Mouse (Mus musculus) CH12.LX (cell line): ENCODE data around the gene Cd2bp2. TPM values are rescaled to one million over a fixed set of nuclear protein-coding genes. Genes with fewer than 3 reads are reported as not detected.

ENCODE experiments used
- DNase-seq: peaks from one replicate; pipeline ENCODE4 v3.0.0-alpha.2; 2013; ENCODE audit errors: extremely low read depth
- H3K27ac ChIP-seq: 2 replicates; pipeline ENCODE4 v1.5.1; 2012; ENCODE audit warnings: low read depth, mild to moderate bottlenecking, control low read depth, moderate library complexity; ENCODE audit not compliant: insufficient read depth
- H3K27me3 ChIP-seq: replicated peaks from 2 replicates; pipeline ENCODE3; 2012; ENCODE audit warnings: inconsistent platforms
- H3K36me3 ChIP-seq, 2 experiments: replicated peaks in 1 of 2; 2 replicates each; pipeline versions ENCODE3 to v1.6.1; 2012; ENCODE audit warnings: inconsistent platforms in 1 of 2, low read length in 1 of 2, mild to moderate bottlenecking in 1 of 2, mixed read lengths in 1 of 2, moderate library complexity in 1 of 2; ENCODE audit not compliant: control insufficient read depth in 1 of 2, insufficient read depth in 1 of 2
- H3K4me1 ChIP-seq, 2 experiments: 2 replicates each; pipeline ENCODE4 v1.6.1; 2012; ENCODE audit warnings: inconsistent platforms in 1 of 2, moderate library complexity in 1 of 2; ENCODE audit not compliant: insufficient read depth in 2 of 2, control insufficient read depth in 1 of 2
- H3K4me2 ChIP-seq: 2 replicates; pipeline ENCODE4 v1.6.1; 2012; ENCODE audit warnings: low read depth, mild to moderate bottlenecking, control low read depth; ENCODE audit not compliant: poor library complexity, insufficient read depth, severe bottlenecking
- H3K4me3 ChIP-seq, 3 experiments: fragments of 150-350 bp in 1 of 3; sonication (generic) in 1 of 3; replicated peaks in 1 of 3; 2 replicates each; pipeline versions ENCODE3 to v1.5.1; 2011 to 2012; ENCODE audit warnings: low read depth in 2 of 3, low read length in 2 of 3, mild to moderate bottlenecking in 2 of 3, moderate library complexity in 2 of 3, control low read depth in 1 of 3, improper control_type of control experiment in 1 of 3, inconsistent platforms in 1 of 3, mixed read lengths in 1 of 3; ENCODE audit not compliant: poor library complexity in 1 of 3
- H3K79me2 ChIP-seq: replicated peaks from 2 replicates; pipeline ENCODE4 v1.6.1; 2012; ENCODE audit warnings: mild to moderate bottlenecking, moderate library complexity; ENCODE audit not compliant: control insufficient read depth, poor library complexity, insufficient read depth, severe bottlenecking; ENCODE audit errors: extremely low read depth
- H3K9ac ChIP-seq: 2 replicates; pipeline ENCODE4 v1.6.1; 2012; ENCODE audit warnings: low read depth, mild to moderate bottlenecking, control low read depth, moderate library complexity; ENCODE audit not compliant: insufficient read depth
- H3K9me3 ChIP-seq: replicated peaks from 2 replicates; pipeline ENCODE3; 2012; ENCODE audit warnings: low read length, inconsistent platforms, mixed read lengths
- BHLHE40 ChIP-seq: IDR thresholded peaks from 2 replicates; pipeline ENCODE4 v1.6.1; 2011; ENCODE audit warnings: mild to moderate bottlenecking, low read depth, low read length, improper control_type of control experiment
- CHD1 ChIP-seq: IDR thresholded peaks from 2 replicates; pipeline ENCODE4 v1.6.1; 2012; ENCODE audit warnings: low read depth, low read length, improper control_type of control experiment, inconsistent platforms
- CHD2 ChIP-seq: IDR thresholded peaks from 2 replicates; pipeline ENCODE4 v1.6.1; 2011; ENCODE audit warnings: low read length, improper control_type of control experiment
- CTCF ChIP-seq, 2 experiments: IDR thresholded peaks in 1 of 2; conservative IDR thresholded peaks in 1 of 2; 2 replicates each; pipeline ENCODE4 v1.5.1; 2011 to 2012; ENCODE audit warnings: low read depth in 2 of 2, low read length in 2 of 2, improper control_type of control experiment in 1 of 2, inconsistent platforms in 1 of 2, mild to moderate bottlenecking in 1 of 2, moderate library complexity in 1 of 2
- E2F4 ChIP-seq: IDR thresholded peaks from 2 replicates; pipeline ENCODE4 v1.6.1; 2011; ENCODE audit warnings: low read depth, low read length, improper control_type of control experiment; ENCODE audit not compliant: insufficient replicate concordance
- ELF1 ChIP-seq: IDR thresholded peaks from 2 replicates; pipeline ENCODE4 v1.6.1; 2014; ENCODE audit warnings: low read depth, mild to moderate bottlenecking, inconsistent platforms, low read length, improper control_type of control experiment
- EP300 ChIP-seq: IDR thresholded peaks from 2 replicates; pipeline ENCODE4 v1.6.1; 2011; ENCODE audit warnings: low read length, improper control_type of control experiment
- ETS1 ChIP-seq: conservative IDR thresholded peaks from 2 replicates; pipeline ENCODE4 v1.6.1; 2012; ENCODE audit warnings: low read depth, mild to moderate bottlenecking, inconsistent platforms, low read length, improper control_type of control experiment, moderate library complexity
- GABPA ChIP-seq: IDR thresholded peaks from 2 replicates; pipeline ENCODE4 v1.6.1; 2012; ENCODE audit warnings: low read depth, low read length, improper control_type of control experiment, inconsistent platforms; ENCODE audit not compliant: insufficient replicate concordance
- HCFC1 ChIP-seq: IDR thresholded peaks from 2 replicates; pipeline ENCODE4 v1.6.1; 2012; ENCODE audit warnings: low read depth, mild to moderate bottlenecking, inconsistent platforms, low read length, improper control_type of control experiment
- IRF4 ChIP-seq: IDR thresholded peaks from 2 replicates; pipeline ENCODE4 v1.6.1; 2014; ENCODE audit warnings: low read depth, mild to moderate bottlenecking, inconsistent platforms, low read length, improper control_type of control experiment
- JUN ChIP-seq: IDR thresholded peaks from 2 replicates; pipeline ENCODE4 v1.6.1; 2011; ENCODE audit warnings: low read depth, mild to moderate bottlenecking, low read length, improper control_type of control experiment, moderate library complexity; ENCODE audit not compliant: insufficient read depth
- JUND ChIP-seq: conservative IDR thresholded peaks from 2 replicates; pipeline ENCODE4 v1.6.1; 2011; ENCODE audit warnings: low read depth, low read length, improper control_type of control experiment
- KAT2A ChIP-seq: IDR thresholded peaks from 2 replicates; pipeline ENCODE4 v1.6.1; 2012; ENCODE audit warnings: low read length, improper control_type of control experiment, inconsistent platforms; ENCODE audit not compliant: insufficient replicate concordance
- MAFK ChIP-seq: IDR thresholded peaks from 2 replicates; pipeline ENCODE4 v1.6.1; 2011; ENCODE audit warnings: low read length, improper control_type of control experiment; ENCODE audit not compliant: insufficient replicate concordance
- MAX ChIP-seq: IDR thresholded peaks from 2 replicates; pipeline ENCODE4 v1.6.1; 2011; ENCODE audit warnings: low read length, improper control_type of control experiment
- MAZ ChIP-seq: IDR thresholded peaks from 2 replicates; pipeline ENCODE4 v1.6.1; 2012; ENCODE audit warnings: low read depth, mild to moderate bottlenecking, inconsistent platforms, low read length, improper control_type of control experiment, moderate library complexity
- MEF2A ChIP-seq: IDR thresholded peaks from 2 replicates; pipeline ENCODE4 v1.6.1; 2014; ENCODE audit warnings: low read depth, mild to moderate bottlenecking, inconsistent platforms, low read length, improper control_type of control experiment, borderline replicate concordance
- MXI1 ChIP-seq: IDR thresholded peaks from 2 replicates; pipeline ENCODE4 v1.6.1; 2011; ENCODE audit warnings: mild to moderate bottlenecking, low read depth, low read length, improper control_type of control experiment
- MYC ChIP-seq: IDR thresholded peaks from 2 replicates; pipeline ENCODE4 v1.6.1; 2011; ENCODE audit warnings: low read depth, mild to moderate bottlenecking, improper control_type of control experiment, low read length
- NELFE ChIP-seq: IDR thresholded peaks from 2 replicates; pipeline ENCODE4 v1.6.1; 2011; ENCODE audit warnings: low read depth, low read length, improper control_type of control experiment
- PAX5 ChIP-seq: IDR thresholded peaks from 2 replicates; pipeline ENCODE4 v1.6.1; 2012; ENCODE audit warnings: low read length, inconsistent platforms, mixed read lengths
- POLR2A ChIP-seq: IDR thresholded peaks from 2 replicates; pipeline ENCODE4 v1.6.1; 2011; ENCODE audit warnings: low read depth, mild to moderate bottlenecking, improper control_type of control experiment, low read length
- POLR2AphosphoS2 ChIP-seq: IDR thresholded peaks from 2 replicates; pipeline ENCODE4 v1.6.1; 2011; ENCODE audit warnings: low read depth, low read length, improper control_type of control experiment
- RAD21 ChIP-seq: IDR thresholded peaks from 2 replicates; pipeline ENCODE4 v1.6.1; 2011; ENCODE audit warnings: low read depth, mild to moderate bottlenecking, low read length, improper control_type of control experiment, moderate library complexity
- RCOR1 ChIP-seq: conservative IDR thresholded peaks from 2 replicates; pipeline ENCODE4 v1.6.1; 2012; ENCODE audit warnings: low read depth, mild to moderate bottlenecking, inconsistent platforms, low read length, improper control_type of control experiment
- SIN3A ChIP-seq: IDR thresholded peaks from 2 replicates; pipeline ENCODE4 v1.6.1; 2012; ENCODE audit warnings: low read length, improper control_type of control experiment, inconsistent platforms
- SMC3 ChIP-seq: IDR thresholded peaks from 2 replicates; pipeline ENCODE4 v1.6.1; 2011; ENCODE audit warnings: low read depth, low read length, improper control_type of control experiment
- TBP ChIP-seq: conservative IDR thresholded peaks from 2 replicates; pipeline ENCODE4 v1.6.1; 2011; ENCODE audit warnings: low read depth, low read length, improper control_type of control experiment
- TCF12 ChIP-seq: IDR thresholded peaks from 2 replicates; pipeline ENCODE4 v1.6.1; 2014; ENCODE audit warnings: low read depth, mild to moderate bottlenecking, inconsistent platforms, low read length, improper control_type of control experiment
- UBTF ChIP-seq: IDR thresholded peaks from 2 replicates; pipeline ENCODE4 v1.6.1; 2012; ENCODE audit warnings: low read depth, mild to moderate bottlenecking, inconsistent platforms, low read length, improper control_type of control experiment, moderate library complexity
- USF1 ChIP-seq: IDR thresholded peaks from 2 replicates; pipeline ENCODE4 v1.6.1; 2014; ENCODE audit warnings: low read depth, mild to moderate bottlenecking, inconsistent platforms, low read length, improper control_type of control experiment
- USF2 ChIP-seq: conservative IDR thresholded peaks from 2 replicates; pipeline ENCODE4 v1.6.1; 2011; ENCODE audit warnings: low read depth, low read length, improper control_type of control experiment
- ZC3H11A ChIP-seq: IDR thresholded peaks from 2 replicates; pipeline ENCODE4 v1.6.1; 2012; ENCODE audit warnings: low read depth, mild to moderate bottlenecking, inconsistent platforms, low read length, improper control_type of control experiment
- ZMIZ1 ChIP-seq: IDR thresholded peaks from 2 replicates; pipeline ENCODE4 v1.6.1; 2012; ENCODE audit warnings: low read depth, mild to moderate bottlenecking, inconsistent platforms, low read length, improper control_type of control experiment
- ZNF384 ChIP-seq: IDR thresholded peaks from 2 replicates; pipeline ENCODE4 v1.6.1; 2012; ENCODE audit warnings: low read depth, low read length, improper control_type of control experiment, inconsistent platforms
- dilution Hi-C: fragments of 300-500 bp; cut with MboI; formaldehyde crosslinking; loops from 2 replicates; pipeline ENCODE4 v1.14.3; 2020; ENCODE audit warnings: low sequenced_read_pairs; ENCODE audit not compliant: extremely low pct_unique_long_range_greater_than_20kb, extremely low pct_ligation_motif_present
- in situ Hi-C: fragments of 300-500 bp; cut with MboI; formaldehyde crosslinking; loops from 3 replicates; pipeline ENCODE4 v1.14.3; 2019; ENCODE audit warnings: low sequenced_read_pairs, low pct_ligation_motif_present, low pct_unique_long_range_greater_than_20kb, mixed read lengths
- polyA plus RNA-seq: library from polyadenylated mRNA; unstranded; fragments of >175 nt; gene quantifications from 2 replicates; pipeline ENCODE4 v1.2.1, GENCODE M21; 2012; ENCODE audit warnings: low read depth; ENCODE audit not compliant: insufficient read length
- total RNA-seq, 2 experiments: library from RNA; depleted of rRNA; stranded (reverse); fragments of 300-350 nt in 1 of 2; fragments of >200 nt in 1 of 2; gene quantifications; 2 replicates each; pipeline ENCODE4 v1.2.3; 2012 to 2014

Gene Cd2bp2
- total and polyA plus RNA-seq, 3 experiments: 57.4 to 66.8 (median 62.4) TPM

GRCm38 (mm10) chr7:127188305-127189276 lies 7.3 kb downstream of the Cd2bp2 start:
- H3K9ac ChIP-seq: peak overlapping the region; percentile 42
- DNase-seq: peak; percentile 91
- peaks cover 42 to 79% of the 10 kb centered on the region in 2 experiments for H3K36me3 ChIP-seq
- H3K9me3 ChIP-seq: no peaks in the 10 kb centered on the region
- H3K27ac ChIP-seq: peak overlapping the region; percentile 97
- peaks cover 32 to 91% of the 10 kb centered on the region in 2 experiments for H3K4me1 ChIP-seq
- in situ Hi-C loops: loop anchor here (5.0 kb wide), 2 partner anchors 51 to 496 kb away; partner anchors contain the start of gene Spn
- H3K4me2 ChIP-seq: peak overlapping the region; percentile 75
- H3K27me3 ChIP-seq: no peaks in the 10 kb centered on the region
- peak overlapping the region in 2 of 3 experiments; percentile 12 to 35 for H3K4me3 ChIP-seq
- H3K79me2 ChIP-seq: peaks cover 21% of the 10 kb centered on the region
- dilution Hi-C loops: no loop called here
- TF ChIP-seq ZMIZ1 (peak; percentile 47), POLR2A (peak; percentile 22), MAFK (peak; percentile 45; the same call in 1 of the 2 replicates), MYC (no peak), TBP (peak; percentile 42; the same call in 1 of the 2 replicates), EP300 (peak; percentile 88), ETS1 (peak; percentile 81), CHD2 (peak; percentile 79), MAZ (0 out of 2 replicates have a peak, but pooled peaks have one; percentile 26), CTCF (conservative IDR thresholded peaks at IDR 0.05 in 1 of 2, IDR thresholded peaks at IDR 0.05 in 1 of 2; ENCODE audit: low read depth in 2 of 2, low read length in 2 of 2) (peak in 1 of 2 experiments; percentile 30; a peak in 2 of 4 replicates), RAD21 (no peak; the same call in 1 of the 2 replicates), NELFE (no peak), BHLHE40 (0 out of 2 replicates have a peak, but pooled peaks have one; percentile 46), POLR2AphosphoS2 (peak; percentile 72; the same call in 1 of the 2 replicates), PAX5 (no peak), HCFC1 (no peak), RCOR1 (0 out of 2 replicates have a peak, but pooled peaks have one; percentile 59), JUN (peak; percentile 67), MAX (peak; percentile 45; the same call in 1 of the 2 replicates), MEF2A (peak; percentile 87), USF1 (no peak), TCF12 (peak; percentile 98), ZNF384 (peak; percentile 54; the same call in 1 of the 2 replicates), KAT2A (0 out of 2 replicates have a peak, but pooled peaks have one; percentile 31), USF2 (no peak), UBTF (peak; percentile 78), IRF4 (peak; percentile 92), SMC3 (no peak; the same call in 1 of the 2 replicates), GABPA (no peak), ELF1 (peak; percentile 36; the same call in 1 of the 2 replicates), MXI1 (peak; percentile 53; the same call in 1 of the 2 replicates), E2F4 (no peak), JUND (peak; percentile 68), SIN3A (peak; percentile 48; the same call in 1 of the 2 replicates), CHD1 (peak; percentile 48; the same call in 1 of the 2 replicates), ZC3H11A (no peak)
